Mouse (Mus musculus) monocyte, adult 5-6 weeks (primary cell): ENCODE results near the gene Olfr1318. TPM values are rescaled to one million over a fixed set of nuclear protein-coding genes. Genes with fewer than 3 reads are reported as not detected.

Experiments
- ATAC-seq: fragments of 153-309, 156-312 bp; replicated peaks from 2 replicates; pipeline ENCODE4 v1.8.0; 2017; ENCODE audit warnings: mild to moderate bottlenecking; ENCODE audit not compliant: low TSS enrichment, insufficient number of reproducible peaks, severe bottlenecking, poor library complexity, low FRiP score
- total RNA-seq: library from RNA; stranded (forward); fragments of 200-1000, 200-491, 200-594 nt; gene quantifications from 3 replicates; pipeline ENCODE4 v1.2.3, GENCODE M21; 2017

Gene Olfr1318
- total RNA-seq = not detected in 3 replicates

- no peak for ATAC-seq
Measured at GRCm38 (mm10) chr2:112153898-112154297, at the start of gene Olfr1318. TSS of gene Olfr1318 (plus strand) at chr2:112154198.

DNA sequence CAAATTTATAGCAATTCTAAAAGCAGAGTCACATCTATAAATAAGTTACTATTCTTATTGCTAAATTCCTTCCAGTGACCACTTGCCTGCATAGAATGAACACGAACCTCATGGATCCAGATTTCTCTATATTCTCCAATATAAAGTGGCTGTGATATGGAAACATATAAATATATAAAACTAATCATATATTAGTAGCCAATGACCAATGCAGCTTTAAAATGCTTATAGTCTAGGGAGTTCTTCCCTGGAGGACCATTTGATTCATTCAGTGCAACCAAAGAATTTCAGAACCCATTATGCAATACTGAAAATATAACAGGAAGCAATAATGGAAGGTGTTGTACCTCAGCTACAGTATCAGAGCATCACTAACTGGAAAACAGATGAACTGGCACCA, 38.7 kb upstream of the Olfr1318 start, which contains the start of gene Olfr1315-ps1:
Gene Olfr1315-ps1 (minus strand): TSS at position 101 of the 400 bp plus-strand sequence.
- ATAC-seq = no peak

GRCm38 (mm10) chr2:112134877-112135276, 19.1 kb upstream of the Olfr1318 start, which contains the start of gene Olfr1316:
TSS of gene Olfr1316 (minus strand) at chr2:112134977.
- no peak for ATAC-seq

GRCm38 (mm10) chr2:112140029-112140428, 14.0 kb upstream of the Olfr1318 start, which contains the start of gene Olfr1317:
TSS of gene Olfr1317 (plus strand) at chr2:112140329.
- ATAC-seq = no peak

- ATAC-seq = peak; percentile 94
Measured at GRCm38 (mm10) chr2:112196859-112197258, 42.9 kb downstream of the Olfr1318 start.

DNA sequence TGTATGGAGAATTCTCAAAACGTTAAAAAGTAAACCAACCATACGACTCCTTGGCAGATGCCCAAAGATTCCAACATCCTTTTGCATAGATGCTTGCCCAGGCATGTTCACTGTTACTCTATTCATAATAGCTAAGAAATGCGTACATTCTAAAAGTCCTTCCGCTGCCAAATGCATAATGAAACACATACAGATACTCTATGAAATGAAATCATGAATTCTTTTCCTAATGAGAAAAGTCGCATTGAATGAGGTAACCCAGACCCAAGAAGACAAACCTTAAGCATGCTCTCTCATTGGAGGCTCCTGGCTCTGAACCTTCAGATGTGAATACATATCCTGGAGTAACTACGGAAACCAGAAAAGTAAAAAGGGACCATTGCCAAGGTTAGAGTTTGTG, 49.1 kb downstream of the Olfr1318 start:
- no peak for ATAC-seq

Other genes with a start within 250 kb of the Olfr1318 start
- gene Olfr1306, start 237.9 kb upstream of the Olfr1318 start, total RNA-seq = not detected in 3 replicates
- gene Olfr1307, start 204.8 kb upstream of the Olfr1318 start, total RNA-seq = under 0.01 to 0.10 TPM in 2 of 3 replicates, not detected in the other
- gene Olfr1308, start 189.3 kb upstream of the Olfr1318 start, total RNA-seq = not detected in 3 replicates
- not detected in 3 replicates for gene Olfr1309, start 163.9 kb upstream of the Olfr1318 start, total RNA-seq
- gene Olfr1310, start 141.5 kb upstream of the Olfr1318 start, total RNA-seq = not detected in 3 replicates
- not detected in 3 replicates for gene Olfr1311, start 129.8 kb upstream of the Olfr1318 start, total RNA-seq
- gene Olfr1312, start 104.0 kb upstream of the Olfr1318 start, total RNA-seq = not detected in 3 replicates
- gene Olfr1313, start 76.4 kb upstream of the Olfr1318 start, total RNA-seq = not detected in 3 replicates
- not detected in 3 replicates for gene Olfr1314, start 57.4 kb upstream of the Olfr1318 start, total RNA-seq
- not detected in 3 replicates for gene Olfr1315-ps1, start 38.8 kb upstream of the Olfr1318 start, total RNA-seq
- not detected in 3 replicates for gene Olfr1316, start 19.2 kb upstream of the Olfr1318 start, total RNA-seq
- gene Olfr1317, start 13.9 kb upstream of the Olfr1318 start, total RNA-seq = not detected in 3 replicates
- 21.3 to 55.5 TPM (median 46.2 TPM) in 3 replicates for gene Lpcat4, start 85.3 kb downstream of the Olfr1318 start, total RNA-seq
- gene Nutm1, start 105.1 kb downstream of the Olfr1318 start, total RNA-seq = not detected in 3 replicates
- 47.8 to 69.9 TPM (median 58.9 TPM) in 3 replicates for gene Nop10, start 107.7 kb downstream of the Olfr1318 start, total RNA-seq
- 175 to 238 TPM (median 221 TPM) in 3 replicates for gene Slc12a6, start 111.6 kb downstream of the Olfr1318 start, total RNA-seq
- gene Gm21985, start 112.1 kb downstream of the Olfr1318 start, total RNA-seq = 0.49 to 16.1 TPM (median 12.5 TPM) in 3 replicates
- 33.5 to 44.1 TPM (median 34.3 TPM) in 3 replicates for gene Emc4, start 213.8 kb downstream of the Olfr1318 start, total RNA-seq
- gene Katnbl1, start 225.0 kb downstream of the Olfr1318 start, total RNA-seq = 11.0 to 20.2 TPM (median 14.8 TPM) in 3 replicates